Mouse (Mus musculus) midbrain, postnatal 0 days (tissue): ENCODE results near the gene L3mbtl4. TPM values are rescaled to one million over a fixed set of nuclear protein-coding genes. Genes with fewer than 3 reads are reported as not detected.

Source experiments
- ATAC-seq: fragments of 200-750 bp; cut with Nextera tagmentation; 2 replicates; pipeline ENCODE4 v1.8.0; 2017; ENCODE audit warnings: moderate number of reproducible peaks, mild to moderate bottlenecking, moderate TSS enrichment, moderate library complexity; ENCODE audit not compliant: low FRiP score
- DNase-seq: peaks from one replicate; pipeline ENCODE4 v3.0.0-alpha.2; 2015; ENCODE audit warnings: low spot score
- H3K27ac ChIP-seq: fragments of 300-500 bp; sonication (generic); 2 replicates; pipeline ENCODE4 v1.5.1; 2014; ENCODE audit warnings: low read depth, mild to moderate bottlenecking, low read length, mixed read lengths
- H3K27me3 ChIP-seq: fragments of 300-500 bp; sonication (generic); 2 replicates; pipeline ENCODE4 v1.6.1; 2014; ENCODE audit warnings: low read length, control low read depth, mixed read lengths; ENCODE audit not compliant: insufficient read depth
- H3K36me3 ChIP-seq: fragments of 300-500 bp; sonication (generic); 2 replicates; pipeline ENCODE4 v1.6.1; 2014; ENCODE audit warnings: low read length, control low read depth, mixed read lengths; ENCODE audit not compliant: insufficient read depth
- H3K4me1 ChIP-seq: fragments of 300-500 bp; sonication (generic); 2 replicates; pipeline ENCODE4 v1.6.1; 2014; ENCODE audit warnings: mild to moderate bottlenecking, control low read depth, antibody characterized with exemption, low read length, mixed read lengths; ENCODE audit not compliant: insufficient read depth
- H3K4me2 ChIP-seq: fragments of 300-500 bp; sonication (generic); 2 replicates; pipeline ENCODE4 v1.6.1; 2014; ENCODE audit warnings: low read depth, mild to moderate bottlenecking, low read length, mixed read lengths; ENCODE audit not compliant: poor library complexity, severe bottlenecking
- H3K4me3 ChIP-seq: fragments of 300-500 bp; sonication (generic); 2 replicates; pipeline ENCODE4 v1.5.1; 2014; ENCODE audit warnings: low read depth, mild to moderate bottlenecking, low read length, moderate library complexity
- H3K9ac ChIP-seq: fragments of 300-500 bp; sonication (generic); replicated peaks from 2 replicates; pipeline ENCODE4 v1.6.1; 2014; ENCODE audit warnings: mild to moderate bottlenecking, low read length, moderate library complexity, mixed read lengths; ENCODE audit not compliant: poor library complexity, severe bottlenecking
- H3K9me3 ChIP-seq: fragments of 300-500 bp; sonication (generic); 2 replicates; pipeline ENCODE4 v1.6.1; 2016; ENCODE audit warnings: low read length, control low read depth
- CTCF ChIP-seq: IDR thresholded peaks from 2 replicates; pipeline ENCODE4 v1.5.1; 2016; ENCODE audit warnings: antibody characterized with exemption, mild to moderate bottlenecking
- WGBS: fragments of 180-500 bp; shearing (Covaris S2); extraction: QIAGEN DNeasy Blood & Tissue Kit; methylation state at CpG from one replicate; pipeline ENCODE4 v1.1.7; 2014; 5-methylcytosine and 5-hydroxymethylcytosine counted together
- polyA plus RNA-seq: library from polyadenylated mRNA; unstranded; fragments of >200 nt; fragmentation: Nextera tagmentation; extraction: Ambion mirVana; gene quantifications from 2 replicates; pipeline ENCODE4 v1.2.1, GENCODE M21; 2015
- total RNA-seq: library from RNA; depleted of rRNA; stranded (reverse); fragments of >200 nt; gene quantifications from 2 replicates; pipeline ENCODE4 v1.2.3, GENCODE M21; 2014

L3mbtl4 gene
- total and polyA plus RNA-seq, 2 experiments from 2014 or later = 5.7 to 6.7 TPM

GRCm38 (mm10) chr17:68273954-68274353 lies 357 bp downstream of the L3mbtl4 start:
- Histone ChIP-seq H3K4me2 (peak overlapping the region; percentile 96), H3K9ac (peak overlapping the region; percentile 61), H3K4me3 (peak overlapping the region; percentile 71), H3K4me1 (no peaks in the 10 kb centered on the region), H3K36me3 (no peaks in the 10 kb centered on the region), H3K27ac (no peak overlapping the region), H3K9me3 (no peaks in the 10 kb centered on the region), H3K27me3 (no peaks in the 10 kb centered on the region)
- peak; percentile 60 for ATAC-seq
- 6% methylated on average over 13 of the region's 14 CpGs for WGBS
- DNase-seq = no peak
- TF ChIP-seq CTCF = no peak

GRCm38 (mm10) chr17:68275138-68275537 lies 1.5 kb downstream of the L3mbtl4 start:
- H3K36me3 ChIP-seq = no peaks in the 10 kb centered on the region
- ATAC-seq (no peak), DNase-seq (no peak)
- no peak overlapping the region for H3K27ac ChIP-seq
- H3K9ac ChIP-seq = no peak overlapping the region
- H3K9me3 ChIP-seq = no peaks in the 10 kb centered on the region
- H3K27me3 ChIP-seq = no peaks in the 10 kb centered on the region
- H3K4me2 ChIP-seq = 0 out of 2 replicates have a peak overlapping the region, but pooled peaks have one; percentile 9
- 68% methylated on average over 2 of the region's 2 CpGs for WGBS
- TF ChIP-seq CTCF = no peak
- H3K4me1 ChIP-seq = no peaks in the 10 kb centered on the region
- H3K4me3 ChIP-seq = no peak overlapping the region

- Histone ChIP-seq H3K4me3 (no peak overlapping the region), H3K4me2 (no peak overlapping the region), H3K36me3 (no peaks in the 10 kb centered on the region), H3K9me3 (no peaks in the 10 kb centered on the region), H3K27me3 (no peaks in the 10 kb centered on the region), H3K4me1 (peaks cover 2% of the 10 kb centered on the region; the same call in 1 of the 2 replicates), H3K27ac (no peak overlapping the region), H3K9ac (no peak overlapping the region)
- no peak for TF ChIP-seq CTCF
- ATAC-seq (no peak), DNase-seq (no peak)
- WGBS = 82% methylated on average over 2 of the region's 2 CpGs
Observed at GRCm38 (mm10) chr17:68280915-68281314, 7.3 kb downstream of the L3mbtl4 start.

- no peaks in the 10 kb centered on the region for H3K9me3 ChIP-seq
- H3K36me3 ChIP-seq = no peaks in the 10 kb centered on the region
- WGBS = 22% methylated on average over 8 of the region's 8 CpGs
- peak; percentile 64 for TF ChIP-seq CTCF
- H3K27ac ChIP-seq = no peak overlapping the region
- no peak for ATAC-seq
- peak; percentile 73 for DNase-seq
- no peak overlapping the region for H3K4me2 ChIP-seq
- no peaks in the 10 kb centered on the region for H3K27me3 ChIP-seq
- H3K9ac ChIP-seq = no peak overlapping the region
- H3K4me1 ChIP-seq = peaks cover 2% of the 10 kb centered on the region; the same call in 1 of the 2 replicates
- H3K4me3 ChIP-seq = no peak overlapping the region
Observed at GRCm38 (mm10) chr17:68285119-68285782, 11.7 kb downstream of the L3mbtl4 start.

GRCm38 (mm10) chr17:68288094-68288493 lies 14.5 kb downstream of the L3mbtl4 start:
- Histone ChIP-seq H3K36me3 (no peaks in the 10 kb centered on the region), H3K9ac (no peak overlapping the region), H3K4me1 (peaks cover 2% of the 10 kb centered on the region; the same call in 1 of the 2 replicates), H3K4me3 (no peak overlapping the region), H3K27me3 (no peaks in the 10 kb centered on the region), H3K27ac (no peak overlapping the region), H3K4me2 (no peak overlapping the region), H3K9me3 (no peaks in the 10 kb centered on the region)
- ATAC-seq (no peak), DNase-seq (no peak)
- no peak for TF ChIP-seq CTCF
- 92% methylated on average over 4 of the region's 4 CpGs for WGBS

GRCm38 (mm10) chr17:68288699-68289098 lies 15.1 kb downstream of the L3mbtl4 start:
- Histone ChIP-seq H3K4me3 (no peak overlapping the region), H3K4me1 (peaks cover 2% of the 10 kb centered on the region; the same call in 1 of the 2 replicates), H3K27me3 (no peaks in the 10 kb centered on the region), H3K4me2 (no peak overlapping the region), H3K36me3 (no peaks in the 10 kb centered on the region), H3K9ac (no peak overlapping the region), H3K27ac (no peak overlapping the region), H3K9me3 (no peaks in the 10 kb centered on the region)
- no peak for TF ChIP-seq CTCF
- 88% methylated on average over 8 of the region's 8 CpGs for WGBS
- DNase-seq = no peak
- ATAC-seq = no peak
